Mouse (Mus musculus): ENCODE results near the gene Mrps18b. TPM values are rescaled to one million over a fixed set of nuclear protein-coding genes. Genes with fewer than 3 reads are reported as not detected.
"Not testable (repeated sequence)": the region's sequence is repeated elsewhere in the genome, so short reads cannot be mapped to it uniquely, and the experiment has no call there.

The Mrps18b gene
- polyA plus RNA-seq (2016; fragmentation: Nextera tagmentation; extraction: Ambion mirVana), result 87.6 and 122 TPM in 2 replicates

GRCm38 (mm10) chr17:35916297-35917142 is at the start of gene Mrps18b, which contains the start of gene Ppp1r10:
Gene Mrps18b, minus strand, starts transcription at chr17:35916389.
Gene Ppp1r10, plus strand, starts transcription at chr17:35916434.
- no peaks in the 10 kb centered on the region for H3K27me3 ChIP-seq (ENCODE audit: low read depth, poor library complexity, severe bottlenecking)
- H3K36me3 ChIP-seq, result peaks cover 55% of the 10 kb centered on the region
- peak within 1 kb of the TSS; percentile 96 for H3K27ac ChIP-seq
- peaks cover 22% of the 10 kb centered on the region for H3K4me1 ChIP-seq
- WGBS, result under 1% methylated on average over 83 of the region's 83 CpGs
- H3K9me3 ChIP-seq (replicated peaks), result no peaks in the 10 kb centered on the region
- peak within 1 kb of the TSS; percentile 79 for H3K4me3 ChIP-seq
- DNase-seq (ENCODE audit: low spot score), result peak; percentile 98

DNA sequence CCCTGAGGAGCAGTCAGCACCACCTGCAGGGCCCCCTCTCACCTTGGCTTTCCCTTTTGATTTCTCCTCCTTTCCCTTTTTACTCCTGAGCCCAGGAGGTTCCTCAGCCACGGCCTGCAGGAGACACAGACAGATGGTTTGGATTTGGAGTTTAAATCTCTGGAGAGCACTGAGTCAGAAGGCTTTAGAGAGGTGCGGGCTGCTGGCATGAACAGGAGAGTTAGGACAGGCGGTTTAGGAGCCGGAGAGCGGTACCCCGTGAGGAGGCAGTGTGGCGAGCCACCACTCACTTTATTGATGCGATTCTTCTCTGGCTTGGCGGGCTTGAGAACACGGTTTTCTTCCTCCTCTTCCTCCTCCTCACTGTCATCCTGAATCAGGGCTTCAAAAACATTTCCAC is 47.1 kb upstream of the Mrps18b start:
- H3K9me3 ChIP-seq (replicated peaks), result no peaks in the 10 kb centered on the region
- no peaks in the 10 kb centered on the region for H3K27me3 ChIP-seq (ENCODE audit: low read depth, poor library complexity, severe bottlenecking)
- H3K27ac ChIP-seq, result no peak overlapping the region
- no peaks in the 10 kb centered on the region for H3K4me1 ChIP-seq
- H3K36me3 ChIP-seq, result peaks cover 95% of the 10 kb centered on the region
- WGBS, result 93% methylated on average over 10 of the region's 10 CpGs
- DNase-seq (ENCODE audit: low spot score), result no peak
- H3K4me3 ChIP-seq, result no peak overlapping the region

DNA sequence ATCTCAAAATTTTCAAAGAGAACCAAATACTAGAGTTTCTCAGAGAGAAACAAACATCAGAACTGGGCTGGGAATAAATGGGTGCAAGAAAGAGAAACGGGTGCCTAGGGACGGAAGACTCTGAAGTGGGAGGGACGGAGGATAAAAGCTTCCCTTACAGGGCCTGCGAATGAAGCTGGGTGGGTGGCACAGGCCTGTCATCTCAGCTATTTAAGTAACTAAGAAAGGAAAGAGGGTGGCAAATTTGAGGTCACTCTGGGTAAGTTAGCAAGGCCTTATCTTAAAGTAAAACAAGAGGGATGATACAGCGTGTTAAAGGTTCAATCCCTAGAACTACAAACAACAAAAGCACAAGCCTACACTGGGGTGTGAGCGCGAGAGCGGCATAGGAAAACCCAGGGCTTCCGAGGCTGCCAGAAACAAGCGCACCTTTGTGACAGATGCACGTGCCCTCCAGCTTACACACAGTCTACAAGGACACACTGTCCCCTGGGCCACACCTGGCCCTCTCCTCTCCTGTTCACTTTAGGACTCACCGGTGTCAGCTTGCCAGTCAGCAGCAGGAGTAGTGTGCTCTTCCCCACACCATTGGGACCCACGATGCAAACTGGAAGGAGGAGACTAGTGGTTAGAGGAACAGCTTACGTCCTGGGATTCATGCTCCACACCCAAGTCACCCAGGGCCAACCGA is 42.5 kb upstream of the Mrps18b start:
- H3K4me3 ChIP-seq, result no peak overlapping the region
- no peak overlapping the region for H3K27ac ChIP-seq
- H3K36me3 ChIP-seq, result peaks cover 86% of the 10 kb centered on the region
- H3K27me3 ChIP-seq (ENCODE audit: low read depth, poor library complexity, severe bottlenecking), result no peaks in the 10 kb centered on the region
- H3K4me1 ChIP-seq, result no peaks in the 10 kb centered on the region
- DNase-seq (ENCODE audit: low spot score), result no peak
- H3K9me3 ChIP-seq (replicated peaks), result no peaks in the 10 kb centered on the region
- WGBS, result 95% methylated on average over 15 of the region's 15 CpGs

GRCm38 (mm10) chr17:35954665-35955064 is 38.5 kb upstream of the Mrps18b start:
- no peak for DNase-seq (ENCODE audit: low spot score)
- H3K27me3 ChIP-seq (ENCODE audit: low read depth, poor library complexity, severe bottlenecking), result no peaks in the 10 kb centered on the region
- H3K27ac ChIP-seq, result no peak overlapping the region
- H3K9me3 ChIP-seq (replicated peaks), result no peaks in the 10 kb centered on the region
- H3K4me3 ChIP-seq, result no peak overlapping the region
- 79% methylated on average over 8 of the region's 8 CpGs for WGBS
- H3K4me1 ChIP-seq, result no peaks in the 10 kb centered on the region
- H3K36me3 ChIP-seq, result peaks cover 46% of the 10 kb centered on the region

DNA sequence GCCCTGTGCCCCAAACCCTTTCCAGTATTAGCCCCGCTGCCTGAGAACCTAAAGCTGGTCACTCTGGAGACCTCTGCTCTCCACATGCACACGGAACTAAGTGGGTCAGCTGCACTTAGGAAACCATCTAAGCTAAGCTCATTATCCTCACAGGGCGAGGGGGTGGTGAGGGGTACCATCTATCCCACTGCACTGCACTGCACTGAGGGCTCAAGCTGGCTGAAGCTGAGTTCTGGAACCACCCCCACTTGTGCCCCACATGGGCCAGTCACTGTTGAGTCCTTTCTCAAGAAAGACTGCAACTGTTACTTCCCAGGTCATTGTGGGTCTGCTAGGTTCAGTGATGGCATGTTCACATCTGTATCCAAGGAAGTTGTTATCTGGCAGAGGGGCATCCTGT is 36.4 kb upstream of the Mrps18b start:
- not testable (repeated sequence) for DNase-seq (ENCODE audit: low spot score); H3K9me3 ChIP-seq (replicated peaks); H3K4me3 ChIP-seq; H3K27ac ChIP-seq; H3K4me1 ChIP-seq; H3K27me3 ChIP-seq (ENCODE audit: low read depth, poor library complexity, severe bottlenecking)
- peaks cover 25% of the 10 kb centered on the region for H3K36me3 ChIP-seq
- WGBS, result 82% methylated on average over 3 of the region's 3 CpGs

DNA sequence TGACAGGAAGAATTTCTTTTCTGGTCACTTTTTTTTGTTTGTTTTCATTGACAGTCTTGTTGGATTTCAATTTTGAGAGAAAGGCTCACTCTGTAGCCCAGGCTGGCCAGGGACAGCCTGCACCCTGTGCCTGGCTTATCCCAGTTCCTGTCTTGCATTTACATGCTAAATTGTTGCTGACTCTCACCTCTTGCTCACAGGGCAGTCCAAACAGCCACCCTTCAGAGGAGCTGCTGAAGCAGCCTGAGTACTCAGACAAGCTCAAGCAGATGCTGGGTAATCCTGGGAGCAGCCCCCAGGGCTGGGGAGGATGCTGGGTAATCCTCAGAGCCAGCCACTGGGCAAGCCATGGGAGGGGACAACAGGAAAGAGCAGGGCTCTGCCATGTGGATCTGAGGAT is 34.8 kb upstream of the Mrps18b start:
- not testable (repeated sequence) for H3K27ac ChIP-seq; H3K4me3 ChIP-seq; DNase-seq (ENCODE audit: low spot score); H3K4me1 ChIP-seq; H3K36me3 ChIP-seq; H3K9me3 ChIP-seq (replicated peaks); H3K27me3 ChIP-seq (ENCODE audit: low read depth, poor library complexity, severe bottlenecking)

GRCm38 (mm10) chr17:35939941-35940340 is 23.8 kb upstream of the Mrps18b start:
- Histone ChIP-seq H3K4me1 (no peaks in the 10 kb centered on the region), H3K9me3 (replicated peaks) (no peaks in the 10 kb centered on the region), H3K36me3 (no peaks in the 10 kb centered on the region), H3K27ac (no peak overlapping the region), H3K27me3 (ENCODE audit: low read depth, poor library complexity, severe bottlenecking) (no peaks in the 10 kb centered on the region), H3K4me3 (no peak overlapping the region)
- no peak for DNase-seq (ENCODE audit: low spot score)
- 74% methylated on average over 1 of the region's 1 CpGs for WGBS

DNA sequence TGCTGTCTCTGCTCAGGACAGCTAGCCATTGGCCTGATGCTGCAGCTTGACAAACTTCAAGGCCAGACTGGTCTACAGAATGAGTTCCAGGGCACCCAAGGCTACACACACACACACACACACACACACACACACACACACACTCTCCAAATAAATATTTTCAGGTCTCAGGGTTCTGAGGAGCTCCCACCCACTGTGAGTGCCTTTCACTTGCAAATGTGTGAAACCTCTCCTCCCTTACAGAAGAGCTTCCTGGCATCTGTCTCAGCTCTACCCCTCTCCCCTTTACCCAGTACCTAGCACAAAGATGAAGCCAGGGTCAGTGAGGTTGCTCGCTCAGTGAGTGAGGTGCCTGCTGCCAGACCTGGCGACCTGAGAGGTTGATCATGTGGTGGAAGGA is 22.9 kb upstream of the Mrps18b start:
- 59% methylated on average over 2 of the region's 2 CpGs for WGBS

DNA sequence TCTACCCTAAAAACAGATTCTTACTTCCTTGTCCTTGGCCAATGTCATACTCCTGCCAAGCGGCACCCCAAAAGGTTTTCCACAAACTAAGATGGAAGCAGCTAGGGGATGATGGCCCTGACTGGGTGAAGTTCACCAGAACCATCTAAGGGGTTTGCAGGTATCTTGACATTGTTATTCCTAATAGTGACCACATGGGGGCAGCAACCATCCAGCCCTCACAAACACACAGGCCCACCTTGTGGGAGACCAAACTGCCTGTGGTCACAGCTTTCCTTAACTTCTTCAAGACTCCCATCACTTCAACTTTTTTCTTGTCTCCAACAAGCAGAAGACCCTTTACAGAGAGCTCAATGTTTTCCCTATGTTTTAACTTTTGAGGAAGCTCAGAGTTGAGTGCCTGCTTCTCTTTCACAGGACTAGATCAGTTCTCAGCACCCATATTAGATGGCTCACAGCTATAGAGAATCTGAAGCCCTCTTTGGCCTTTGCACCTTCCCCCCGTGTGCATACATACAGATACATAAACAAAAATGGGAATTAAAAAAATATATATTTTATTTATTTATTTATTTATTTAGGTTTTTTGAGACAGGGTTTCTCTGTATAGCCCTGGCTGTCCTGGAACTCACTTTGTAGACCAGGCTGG is 21.6 kb upstream of the Mrps18b start:
- 49% methylated on average over 2 of the region's 2 CpGs for WGBS
- Histone ChIP-seq H3K27me3 (ENCODE audit: low read depth, poor library complexity, severe bottlenecking) (no peaks in the 10 kb centered on the region), H3K9me3 (replicated peaks) (no peaks in the 10 kb centered on the region)

More for the DNA sequence above, 22.9 kb upstream of the Mrps18b start:
- H3K4me3 ChIP-seq, result no peak overlapping the region
- H3K9me3 ChIP-seq (replicated peaks), result no peaks in the 10 kb centered on the region
- no peaks in the 10 kb centered on the region for H3K36me3 ChIP-seq
- no peak overlapping the region for H3K27ac ChIP-seq
- no peak for DNase-seq (ENCODE audit: low spot score)
- H3K27me3 ChIP-seq (ENCODE audit: low read depth, poor library complexity, severe bottlenecking), result no peaks in the 10 kb centered on the region
- H3K4me1 ChIP-seq, result no peaks in the 10 kb centered on the region

DNA sequence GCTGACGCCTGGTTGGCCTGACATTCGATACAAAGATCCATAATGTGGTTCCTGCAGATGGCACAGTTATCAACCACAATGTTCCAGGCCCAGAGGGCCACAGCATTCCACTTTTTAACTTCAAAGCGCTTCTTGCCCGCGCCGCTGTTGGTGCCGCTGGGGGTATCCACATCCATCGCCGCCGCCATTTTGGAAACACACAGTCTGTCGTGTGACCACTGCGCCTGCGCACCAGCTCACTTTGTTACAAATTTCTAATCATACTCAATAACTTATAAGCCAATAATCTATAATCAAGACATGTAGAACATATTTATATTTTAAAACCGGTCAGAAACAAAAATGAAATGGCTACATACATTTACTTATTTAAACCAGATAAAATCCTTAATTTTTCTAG is 19.6 kb upstream of the Mrps18b start:
- H3K9me3 ChIP-seq (replicated peaks); DNase-seq (ENCODE audit: low spot score); H3K27me3 ChIP-seq (ENCODE audit: low read depth, poor library complexity, severe bottlenecking); H3K27ac ChIP-seq; H3K4me1 ChIP-seq; H3K4me3 ChIP-seq: not testable (repeated sequence)
- WGBS, result 88% methylated on average over 14 of the region's 14 CpGs
- peaks cover 17% of the 10 kb centered on the region for H3K36me3 ChIP-seq

More for the DNA sequence above, 21.6 kb upstream of the Mrps18b start:
- H3K4me1 ChIP-seq, result no peaks in the 10 kb centered on the region
- H3K27ac ChIP-seq, result no peak overlapping the region
- peak; percentile 53 for DNase-seq (ENCODE audit: low spot score)
- no peaks in the 10 kb centered on the region for H3K36me3 ChIP-seq
- H3K4me3 ChIP-seq, result no peak overlapping the region

- H3K27ac ChIP-seq, result no peak overlapping the region
- no peaks in the 10 kb centered on the region for H3K27me3 ChIP-seq (ENCODE audit: low read depth, poor library complexity, severe bottlenecking)
- H3K9me3 ChIP-seq (replicated peaks), result no peaks in the 10 kb centered on the region
- 89% methylated on average over 4 of the region's 4 CpGs for WGBS
- H3K4me3 ChIP-seq, result no peak overlapping the region
- H3K36me3 ChIP-seq, result peaks cover 48% of the 10 kb centered on the region
- H3K4me1 ChIP-seq, result no peaks in the 10 kb centered on the region
- DNase-seq (ENCODE audit: low spot score), result no peak
Observed at GRCm38 (mm10) chr17:35932608-35933007, 16.4 kb upstream of the Mrps18b start.

GRCm38 (mm10) chr17:35930627-35931026 is 14.4 kb upstream of the Mrps18b start:
- WGBS, result 96% methylated on average over 12 of the region's 12 CpGs
- Histone ChIP-seq H3K27ac (no peak overlapping the region), H3K27me3 (ENCODE audit: low read depth, poor library complexity, severe bottlenecking) (no peaks in the 10 kb centered on the region), H3K4me3 (no peak overlapping the region), H3K4me1 (no peaks in the 10 kb centered on the region), H3K36me3 (peaks cover 67% of the 10 kb centered on the region), H3K9me3 (replicated peaks) (no peaks in the 10 kb centered on the region)
- no peak for DNase-seq (ENCODE audit: low spot score)

DNA sequence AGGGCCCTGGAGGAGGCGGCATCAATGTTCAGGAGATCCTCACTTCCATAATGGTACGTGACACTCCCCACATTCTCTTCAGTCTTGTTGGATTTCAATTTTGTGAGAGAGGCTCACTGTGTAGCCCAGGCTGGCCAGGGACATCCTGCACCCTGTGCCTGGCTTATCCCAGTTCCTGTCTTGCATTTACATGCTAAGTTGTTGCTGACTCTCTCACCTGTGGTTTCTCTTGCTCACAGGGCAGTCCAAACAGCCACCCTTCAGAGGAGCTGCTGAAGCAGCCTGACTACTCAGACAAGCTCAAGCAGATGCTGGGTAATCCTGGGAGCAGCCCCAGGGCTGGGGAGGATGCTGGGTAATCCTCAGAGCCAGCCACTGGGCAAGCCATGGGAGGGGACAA is 13.3 kb upstream of the Mrps18b start:
- Histone ChIP-seq H3K4me3 (no peak overlapping the region), H3K27me3 (ENCODE audit: low read depth, poor library complexity, severe bottlenecking) (no peaks in the 10 kb centered on the region), H3K9me3 (replicated peaks) (no peaks in the 10 kb centered on the region), H3K4me1 (no peaks in the 10 kb centered on the region), H3K36me3 (peaks cover 78% of the 10 kb centered on the region), H3K27ac (no peak overlapping the region)
- WGBS, result 100% methylated on average over 2 of the region's 2 CpGs
- DNase-seq (ENCODE audit: low spot score), result no peak
